Mouse (Mus musculus): ENCODE results near the gene Serinc4. TPM values are rescaled to one million over a fixed set of nuclear protein-coding genes. Genes with fewer than 3 reads are reported as not detected.

Gene Serinc4
- polyA plus RNA-seq, 1 experiment from 2014 or later, result 0.95 TPM

Small RNA genes within 50 kb of the gene (microRNA-seq; reads per million reads assigned to microRNA genes)
- gene Gm22953, result not detected

Other genes with a start within 250 kb of the Serinc4 start
- gene Trp53bp1, start 185.4 kb downstream of the Serinc4 start, polyA plus RNA-seq (2015; fragmentation: Nextera tagmentation; extraction: Ambion mirVana), result 134 and 146 TPM in 2 replicates
- gene Map1a, start 167.2 kb downstream of the Serinc4 start, polyA plus RNA-seq (2015; fragmentation: Nextera tagmentation; extraction: Ambion mirVana), result 29.6 and 46.5 TPM in 2 replicates
- gene Ppip5k1, start 101.4 kb downstream of the Serinc4 start, polyA plus RNA-seq (2015; fragmentation: Nextera tagmentation; extraction: Ambion mirVana), result 22.6 and 23.2 TPM in 2 replicates
- gene Ckmt1, start 99.1 kb downstream of the Serinc4 start, polyA plus RNA-seq (2015; fragmentation: Nextera tagmentation; extraction: Ambion mirVana), result 137 and 165 TPM in 2 replicates
- 0.03 and 0.04 TPM in 2 replicates for gene Strc, start 69.6 kb downstream of the Serinc4 start, polyA plus RNA-seq (2015; fragmentation: Nextera tagmentation; extraction: Ambion mirVana)
- 379 and 403 TPM in 2 replicates for gene Pdia3, start 43.0 kb downstream of the Serinc4 start, polyA plus RNA-seq (2015; fragmentation: Nextera tagmentation; extraction: Ambion mirVana)
- 3.5 and 3.6 TPM in 2 replicates for gene Catsper2, start 43.0 kb downstream of the Serinc4 start, polyA plus RNA-seq (2015; fragmentation: Nextera tagmentation; extraction: Ambion mirVana)
- gene Ell3, start 12.5 kb downstream of the Serinc4 start, polyA plus RNA-seq (2015; fragmentation: Nextera tagmentation; extraction: Ambion mirVana), result 2.4 and 3.0 TPM in 2 replicates
- gene Serf2, start 7.6 kb downstream of the Serinc4 start, polyA plus RNA-seq (2015; fragmentation: Nextera tagmentation; extraction: Ambion mirVana), result 254 and 262 TPM in 2 replicates
- 99.2 and 122 TPM in 2 replicates for gene Hypk, start 3.5 kb downstream of the Serinc4 start, polyA plus RNA-seq (2015; fragmentation: Nextera tagmentation; extraction: Ambion mirVana)
- 68.2 and 71.2 TPM in 2 replicates for gene Mfap1b, start 17.3 kb upstream of the Serinc4 start, polyA plus RNA-seq (2015; fragmentation: Nextera tagmentation; extraction: Ambion mirVana)
- gene Mfap1a, start 49.9 kb upstream of the Serinc4 start, polyA plus RNA-seq (2015; fragmentation: Nextera tagmentation; extraction: Ambion mirVana), result 28.4 and 28.6 TPM in 2 replicates
- gene Wdr76, start 49.9 kb upstream of the Serinc4 start, polyA plus RNA-seq (2015; fragmentation: Nextera tagmentation; extraction: Ambion mirVana), result 3.2 TPM in 2 replicates

All from hindbrain, embryonic 16.5 days (tissue).